Mouse (Mus musculus) thymus, postnatal 10 days (tissue): ENCODE measurements around the gene Lgmn.

Source experiments
- DNase-seq, 2 experiments: peaks; one replicate each; pipeline ENCODE4 v3.0.0; 2021; ENCODE audit warnings: low spot score in 2 of 2

Gene Lgmn

GRCm38 (mm10) chr12:102439632-102440023 is at the start of gene Lgmn:
Gene Lgmn (minus strand): TSS chr12:102439813.
- DNase-seq = peak; percentile 88 to 91

- DNase-seq = no peak
Measured at GRCm38 (mm10) chr12:102484946-102485345, 45.3 kb upstream of the Lgmn start.

GRCm38 (mm10) chr12:102480481-102480880 is 40.9 kb upstream of the Lgmn start:
- no peak for DNase-seq

- no peak for DNase-seq
Measured at GRCm38 (mm10) chr12:102474411-102474810, 34.8 kb upstream of the Lgmn start.

- DNase-seq = peak; percentile 93 to 96
Measured at GRCm38 (mm10) chr12:102468894-102469764, 29.5 kb upstream of the Lgmn start, which contains the start of gene Golga5. Gene Golga5 (plus strand): TSS chr12:102469135.

- no peak for DNase-seq
Measured at GRCm38 (mm10) chr12:102468136-102468535, 28.5 kb upstream of the Lgmn start.

- no peak for DNase-seq
Measured at GRCm38 (mm10) chr12:102464650-102465049, 25.0 kb upstream of the Lgmn start.

GRCm38 (mm10) chr12:102461177-102461576 is 21.6 kb upstream of the Lgmn start:
- DNase-seq = peak in 1 of 2 experiments; percentile 15

- DNase-seq = no peak
Measured at GRCm38 (mm10) chr12:102460014-102460413, 20.4 kb upstream of the Lgmn start.

GRCm38 (mm10) chr12:102456467-102457193 is 17.0 kb upstream of the Lgmn start:
- DNase-seq = no peak

GRCm38 (mm10) chr12:102453581-102453980 is 14.0 kb upstream of the Lgmn start:
- no peak for DNase-seq

GRCm38 (mm10) chr12:102451126-102451851 is 11.7 kb upstream of the Lgmn start:
- no peak for DNase-seq

GRCm38 (mm10) chr12:102450437-102450836 is 10.8 kb upstream of the Lgmn start:
- no peak for DNase-seq

- no peak for DNase-seq
Measured at GRCm38 (mm10) chr12:102445436-102445835, 5.8 kb upstream of the Lgmn start.

GRCm38 (mm10) chr12:102443676-102444075 is 4.1 kb upstream of the Lgmn start:
- no peak for DNase-seq

GRCm38 (mm10) chr12:102442639-102443038 is 3.0 kb upstream of the Lgmn start:
- no peak for DNase-seq

GRCm38 (mm10) chr12:102441141-102441540 is 1.5 kb upstream of the Lgmn start:
- no peak for DNase-seq

- DNase-seq = no peak
Measured at GRCm38 (mm10) chr12:102440551-102440950, 938 bp upstream of the Lgmn start.

GRCm38 (mm10) chr12:102438983-102439631 is 506 bp downstream of the Lgmn start:
- no peak for DNase-seq

- DNase-seq = no peak
Measured at GRCm38 (mm10) chr12:102437952-102438351, 1.7 kb downstream of the Lgmn start.

- DNase-seq = no peak
Measured at GRCm38 (mm10) chr12:102436939-102437526, 2.6 kb downstream of the Lgmn start.
